7 mouse cellular contexts compared by ENCODE assay signal in genomic region chr9:62122508-62123215, GRCm38 (mm10). TPM values are rescaled to one million over a fixed set of nuclear protein-coding genes. Genes with fewer than 3 reads are reported as not detected.
DNase-seq lines count a peak whose midpoint lies in the region; ATAC-seq lines count a peak whose summit lies in the region.

TSS of gene Glce (minus strand) at chr9:62122655.

- peak within 1 kb of the TSS; percentile 63 for H3K27ac ChIP-seq in embryonic facial prominence, embryonic 11.5 days (replicated peaks; ENCODE audit: low read depth, low read length)
- H3K27ac ChIP-seq in limb, embryonic 10.5 days: peak within 1 kb of the TSS; percentile 96
- H3K27ac ChIP-seq in midbrain, embryonic 13.5 days: peak within 1 kb of the TSS; percentile 93

- peak; percentile 98 for DNase-seq in adrenal gland, postnatal 14 days
- DNase-seq in embryonic facial prominence, embryonic 11.5 days (ENCODE audit: low spot score): peak; percentile 98
- peak; percentile 99 for DNase-seq in kidney, adult 11 months
- peak; percentile 96 for DNase-seq in limb, embryonic 10.5 days (ENCODE audit: low spot score)
- peak; percentile 99 for DNase-seq in spleen, adult 12 weeks (ENCODE audit: low spot score)

- H3K9ac ChIP-seq in embryonic facial prominence, embryonic 11.5 days (replicated peaks; ENCODE audit: low read length): peak within 1 kb of the TSS; percentile 88
- H3K9ac ChIP-seq in midbrain, embryonic 13.5 days (replicated peaks): peak within 1 kb of the TSS; percentile 83

- under 1% methylated on average over 51 of the region's 51 CpGs for WGBS in embryonic facial prominence, embryonic 11.5 days
- WGBS in limb, embryonic 10.5 days: under 1% methylated on average over 51 of the region's 51 CpGs
- WGBS in midbrain, embryonic 13.5 days: under 1% methylated on average over 51 of the region's 51 CpGs

- no peaks in the 10 kb centered on the region for H3K4me1 ChIP-seq in embryonic facial prominence, embryonic 11.5 days (ENCODE audit: control insufficient read depth, insufficient read depth, low read length)
- peaks cover 18% of the 10 kb centered on the region for H3K4me1 ChIP-seq in limb, embryonic 10.5 days
- H3K4me1 ChIP-seq in midbrain, embryonic 13.5 days (replicated peaks): peaks cover 24% of the 10 kb centered on the region

- no peaks in the 10 kb centered on the region for H3K9me3 ChIP-seq in embryonic facial prominence, embryonic 11.5 days (replicated peaks; ENCODE audit: control insufficient read depth, low read length)
- H3K9me3 ChIP-seq in limb, embryonic 10.5 days (replicated peaks): no peaks in the 10 kb centered on the region
- H3K9me3 ChIP-seq in midbrain, embryonic 13.5 days: no peaks in the 10 kb centered on the region

- no peaks in the 10 kb centered on the region for H3K36me3 ChIP-seq in embryonic facial prominence, embryonic 11.5 days (replicated peaks; ENCODE audit: control insufficient read depth, insufficient read depth, low read depth, low read length)
- no peaks in the 10 kb centered on the region for H3K36me3 ChIP-seq in limb, embryonic 10.5 days
- no peaks in the 10 kb centered on the region for H3K36me3 ChIP-seq in midbrain, embryonic 13.5 days

- no peaks in the 10 kb centered on the region for H3K27me3 ChIP-seq in embryonic facial prominence, embryonic 11.5 days (ENCODE audit: control insufficient read depth, insufficient read depth, low read length)
- H3K27me3 ChIP-seq in limb, embryonic 10.5 days (ENCODE audit: low read depth, poor library complexity, severe bottlenecking): no peaks in the 10 kb centered on the region
- H3K27me3 ChIP-seq in midbrain, embryonic 13.5 days: peaks cover 6% of the 10 kb centered on the region; the same call in 1 of the 2 replicates

- peak within 1 kb of the TSS; percentile 61 for H3K4me2 ChIP-seq in embryonic facial prominence, embryonic 11.5 days (ENCODE audit: low read depth, low read length)
- H3K4me2 ChIP-seq in midbrain, embryonic 13.5 days (replicated peaks): peak within 1 kb of the TSS; percentile 77

- H3K4me3 ChIP-seq in embryonic facial prominence, embryonic 11.5 days (ENCODE audit: low read depth, low read length): peak within 1 kb of the TSS; percentile 76
- H3K4me3 ChIP-seq in limb, embryonic 10.5 days: peak within 1 kb of the TSS; percentile 89
- H3K4me3 ChIP-seq in midbrain, embryonic 13.5 days (replicated peaks): peak within 1 kb of the TSS; percentile 63

- peak; percentile 99 for ATAC-seq in embryonic facial prominence, embryonic 11.5 days (replicated peaks; ENCODE audit: insufficient number of reproducible peaks, low FRiP score, low TSS enrichment, low read depth)
- peak; percentile 98 for ATAC-seq in granulocyte monocyte progenitor cell, adult 5-6 weeks (replicated peaks; ENCODE audit: poor library complexity, severe bottlenecking)
- ATAC-seq in midbrain, embryonic 13.5 days: peak; percentile 99

RNA-seq across cellular contexts. Expression of gene Glce, which starts in this region (rescaled TPM):
- total RNA-seq in adrenal gland, postnatal 14 days (2021): 27.2 and 30.3 TPM in 2 replicates
- polyA plus RNA-seq in embryonic facial prominence, embryonic 11.5 days (2014; fragmentation: Nextera tagmentation; extraction: Ambion mirVana): 31.7 and 33.3 TPM in 2 replicates
- 12.4 and 15.5 TPM in 2 replicates for total RNA-seq in granulocyte monocyte progenitor cell, adult 5-6 weeks (2014; fragmentation: Nextera tagmentation)
- total RNA-seq in granulocyte monocyte progenitor cell, adult 5-6 weeks (2017): 21.4 and 22.5 TPM in 2 replicates
- polyA plus RNA-seq in limb, embryonic 10.5 days (2016; fragmentation: Nextera tagmentation; extraction: Ambion mirVana): 22.9 and 27.5 TPM in 2 replicates
- polyA plus RNA-seq in midbrain, embryonic 13.5 days (2015; fragmentation: Nextera tagmentation; extraction: Ambion mirVana): 16.7 and 17.5 TPM in 2 replicates

Comparison
In these comparisons a context has a peak if more than half of its experiments do, and no peak if none do; other contexts are left out.
1. Peak in every context shown above with its lines: DNase-seq, ATAC-seq, H3K4me3 ChIP-seq and H3K27ac ChIP-seq.